Mouse (Mus musculus): ENCODE measurements at regions not wholly inside any gene's neighbourhood (a gene's known extent, or its start where the extent isn't known, plus 50 kb on each side); places are given as distances from the start of the nearest gene placed in this dataset.

- Histone ChIP-seq H3K4me1 (ENCODE audit: control insufficient read depth, insufficient read depth, low read length) (0 out of 2 replicates have a peak, but pooled peaks cover 4% of the 10 kb centered on the region), H3K27me3 (replicated peaks; ENCODE audit: control insufficient read depth, insufficient read depth, low read length) (no peaks in the 10 kb centered on the region), H3K4me3 (ENCODE audit: insufficient read depth, low read depth, low read length) (no peak overlapping the region), H3K27ac (ENCODE audit: insufficient read depth, low read depth, low read length) (no peak overlapping the region), H3K36me3 (ENCODE audit: control insufficient read depth, insufficient read depth, low read length) (no peaks in the 10 kb centered on the region)
- peak; percentile 89 for DNase-seq
- 52% methylated on average over 4 of the region's 4 CpGs for WGBS
- no peak for TF ChIP-seq CTCF (conservative IDR thresholded peaks at IDR 0.05; ENCODE audit: insufficient read depth, insufficient read length, low read depth, low read length)
- TF ChIP-seq POLR2A (IDR thresholded peaks at IDR 0.05; ENCODE audit: low read depth, low read length) = no peak
These were observed 144.3 kb upstream of the Lyplal1 start for GRCm38 (mm10) chr1:186261326-186261833.

DNA sequence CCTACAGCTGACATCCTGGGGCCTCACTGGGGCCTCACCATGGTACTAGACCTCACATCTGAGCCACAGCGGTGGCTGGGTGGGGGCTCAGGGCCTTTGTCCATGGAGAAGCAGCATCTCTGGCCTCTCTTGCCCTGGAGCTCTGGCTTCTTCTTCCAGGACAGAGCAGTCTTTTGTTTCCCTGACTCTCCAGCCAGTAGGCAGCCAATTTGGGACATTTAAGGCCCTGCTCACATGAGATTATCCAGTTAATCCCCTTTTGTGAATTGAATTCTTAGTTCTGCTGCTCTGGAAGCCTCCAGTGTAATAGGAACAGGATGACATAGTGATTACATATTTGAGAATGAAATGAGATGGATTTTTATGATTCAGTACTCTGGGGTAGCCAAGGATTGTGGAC is 140.5 kb upstream of the Lyplal1 start:
- TF ChIP-seq POLR2A (IDR thresholded peaks at IDR 0.05; ENCODE audit: low read depth, low read length) = no peak
- no peak for TF ChIP-seq CTCF (conservative IDR thresholded peaks at IDR 0.05; ENCODE audit: insufficient read depth, insufficient read length, low read depth, low read length)
- H3K27me3 ChIP-seq (replicated peaks; ENCODE audit: control insufficient read depth, insufficient read depth, low read length) = no peaks in the 10 kb centered on the region
- H3K27ac ChIP-seq (ENCODE audit: insufficient read depth, low read depth, low read length) = no peak overlapping the region
- H3K4me3 ChIP-seq (ENCODE audit: insufficient read depth, low read depth, low read length) = no peak overlapping the region
- WGBS = 96% methylated on average over 1 of the region's 1 CpGs
- H3K4me1 ChIP-seq (ENCODE audit: control insufficient read depth, insufficient read depth, low read length) = peaks cover 6% of the 10 kb centered on the region; the same call in 1 of the 2 replicates
- DNase-seq = no peak
- no peaks in the 10 kb centered on the region for H3K36me3 ChIP-seq (ENCODE audit: control insufficient read depth, insufficient read depth, low read length)

- Histone ChIP-seq H3K4me1 (ENCODE audit: control insufficient read depth, insufficient read depth, low read length) (peaks cover 2% of the 10 kb centered on the region; the same call in 1 of the 2 replicates), H3K4me3 (ENCODE audit: insufficient read depth, low read depth, low read length) (no peak overlapping the region), H3K36me3 (ENCODE audit: control insufficient read depth, insufficient read depth, low read length) (no peaks in the 10 kb centered on the region), H3K27ac (ENCODE audit: insufficient read depth, low read depth, low read length) (no peak overlapping the region), H3K27me3 (replicated peaks; ENCODE audit: control insufficient read depth, insufficient read depth, low read length) (no peaks in the 10 kb centered on the region)
- WGBS = 76% methylated on average over 8 of the region's 8 CpGs
- TF ChIP-seq POLR2A (IDR thresholded peaks at IDR 0.05; ENCODE audit: low read depth, low read length) = no peak
- TF ChIP-seq CTCF (conservative IDR thresholded peaks at IDR 0.05; ENCODE audit: insufficient read depth, insufficient read length, low read depth, low read length) = no peak
- no peak for DNase-seq
These were observed 138.5 kb upstream of the Lyplal1 start for GRCm38 (mm10) chr1:186255476-186256080.

DNA sequence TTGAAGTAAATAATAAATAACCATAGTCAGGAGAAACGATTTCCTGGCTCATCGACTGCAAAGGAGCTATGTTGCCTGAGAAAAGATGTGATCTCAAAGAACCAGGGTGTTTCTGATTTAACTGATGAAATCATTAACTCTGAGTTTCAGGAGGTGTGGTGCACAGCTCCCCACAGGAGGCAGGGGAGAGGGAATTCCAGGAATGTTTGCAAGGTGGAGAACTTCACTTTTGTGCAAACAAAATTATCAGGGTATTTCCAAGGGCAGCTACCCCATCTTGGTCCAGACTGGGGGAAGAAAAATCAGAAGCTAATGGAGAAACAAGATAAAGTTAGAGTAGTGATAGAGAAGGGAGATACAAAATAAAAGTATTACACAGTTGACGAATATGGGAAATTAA is 137.4 kb upstream of the Lyplal1 start:
- no peak overlapping the region for H3K4me3 ChIP-seq (ENCODE audit: insufficient read depth, low read depth, low read length)
- H3K36me3 ChIP-seq (ENCODE audit: control insufficient read depth, insufficient read depth, low read length) = no peaks in the 10 kb centered on the region
- DNase-seq = peak; percentile 57
- 29% methylated on average over 3 of the region's 3 CpGs for WGBS
- TF ChIP-seq POLR2A (IDR thresholded peaks at IDR 0.05; ENCODE audit: low read depth, low read length) (no peak), CTCF (conservative IDR thresholded peaks at IDR 0.05; ENCODE audit: insufficient read depth, insufficient read length, low read depth, low read length) (no peak)
- peaks cover 2% of the 10 kb centered on the region; the same call in 1 of the 2 replicates for H3K4me1 ChIP-seq (ENCODE audit: control insufficient read depth, insufficient read depth, low read length)
- H3K27me3 ChIP-seq (replicated peaks; ENCODE audit: control insufficient read depth, insufficient read depth, low read length) = no peaks in the 10 kb centered on the region
- no peak overlapping the region for H3K27ac ChIP-seq (ENCODE audit: insufficient read depth, low read depth, low read length)

GRCm38 (mm10) chr1:186252551-186252950 is 135.4 kb upstream of the Lyplal1 start:
- no peak for TF ChIP-seq POLR2A (IDR thresholded peaks at IDR 0.05; ENCODE audit: low read depth, low read length)
- TF ChIP-seq CTCF (conservative IDR thresholded peaks at IDR 0.05; ENCODE audit: insufficient read depth, insufficient read length, low read depth, low read length) = no peak

GRCm38 (mm10) chr1:186250316-186250715 is 133.2 kb upstream of the Lyplal1 start:
- Histone ChIP-seq H3K36me3 (ENCODE audit: control insufficient read depth, insufficient read depth, low read length) (no peaks in the 10 kb centered on the region), H3K4me1 (ENCODE audit: control insufficient read depth, insufficient read depth, low read length) (peaks cover 2% of the 10 kb centered on the region; the same call in 1 of the 2 replicates), H3K27ac (ENCODE audit: insufficient read depth, low read depth, low read length) (no peak overlapping the region), H3K27me3 (replicated peaks; ENCODE audit: control insufficient read depth, insufficient read depth, low read length) (no peaks in the 10 kb centered on the region), H3K4me3 (ENCODE audit: insufficient read depth, low read depth, low read length) (no peak overlapping the region)
- 39% methylated on average over 4 of the region's 4 CpGs for WGBS
- DNase-seq = peak; percentile 46
- no peak for TF ChIP-seq CTCF (conservative IDR thresholded peaks at IDR 0.05; ENCODE audit: insufficient read depth, insufficient read length, low read depth, low read length)
- TF ChIP-seq POLR2A (IDR thresholded peaks at IDR 0.05; ENCODE audit: low read depth, low read length) = no peak

More at GRCm38 (mm10) chr1:186252551-186252950, 135.4 kb upstream of the Lyplal1 start:
- Histone ChIP-seq H3K27me3 (replicated peaks; ENCODE audit: control insufficient read depth, insufficient read depth, low read length) (no peaks in the 10 kb centered on the region), H3K4me1 (ENCODE audit: control insufficient read depth, insufficient read depth, low read length) (peaks cover 2% of the 10 kb centered on the region; the same call in 1 of the 2 replicates), H3K27ac (ENCODE audit: insufficient read depth, low read depth, low read length) (no peak overlapping the region), H3K4me3 (ENCODE audit: insufficient read depth, low read depth, low read length) (no peak overlapping the region), H3K36me3 (ENCODE audit: control insufficient read depth, insufficient read depth, low read length) (no peaks in the 10 kb centered on the region)
- 74% methylated on average over 4 of the region's 4 CpGs for WGBS
- DNase-seq = no peak

- Histone ChIP-seq H3K36me3 (ENCODE audit: control insufficient read depth, insufficient read depth, low read length) (no peaks in the 10 kb centered on the region), H3K27me3 (replicated peaks; ENCODE audit: control insufficient read depth, insufficient read depth, low read length) (no peaks in the 10 kb centered on the region), H3K4me3 (ENCODE audit: insufficient read depth, low read depth, low read length) (no peak overlapping the region), H3K27ac (ENCODE audit: insufficient read depth, low read depth, low read length) (no peak overlapping the region), H3K4me1 (ENCODE audit: control insufficient read depth, insufficient read depth, low read length) (peaks cover 2% of the 10 kb centered on the region; the same call in 1 of the 2 replicates)
- no peak for DNase-seq
- WGBS = 88% methylated on average over 4 of the region's 4 CpGs
- TF ChIP-seq POLR2A (IDR thresholded peaks at IDR 0.05; ENCODE audit: low read depth, low read length) (no peak), CTCF (conservative IDR thresholded peaks at IDR 0.05; ENCODE audit: insufficient read depth, insufficient read length, low read depth, low read length) (no peak)
These were observed 132.1 kb upstream of the Lyplal1 start for GRCm38 (mm10) chr1:186249214-186249613.

All from kidney, adult 2 months (tissue).